Mouse (Mus musculus): ENCODE data around the gene Wscd1. TPM values are rescaled to one million over a fixed set of nuclear protein-coding genes. Genes with fewer than 3 reads are reported as not detected.

Gene Wscd1
- polyA plus RNA-seq, 1 experiment, result not detected

DNA sequence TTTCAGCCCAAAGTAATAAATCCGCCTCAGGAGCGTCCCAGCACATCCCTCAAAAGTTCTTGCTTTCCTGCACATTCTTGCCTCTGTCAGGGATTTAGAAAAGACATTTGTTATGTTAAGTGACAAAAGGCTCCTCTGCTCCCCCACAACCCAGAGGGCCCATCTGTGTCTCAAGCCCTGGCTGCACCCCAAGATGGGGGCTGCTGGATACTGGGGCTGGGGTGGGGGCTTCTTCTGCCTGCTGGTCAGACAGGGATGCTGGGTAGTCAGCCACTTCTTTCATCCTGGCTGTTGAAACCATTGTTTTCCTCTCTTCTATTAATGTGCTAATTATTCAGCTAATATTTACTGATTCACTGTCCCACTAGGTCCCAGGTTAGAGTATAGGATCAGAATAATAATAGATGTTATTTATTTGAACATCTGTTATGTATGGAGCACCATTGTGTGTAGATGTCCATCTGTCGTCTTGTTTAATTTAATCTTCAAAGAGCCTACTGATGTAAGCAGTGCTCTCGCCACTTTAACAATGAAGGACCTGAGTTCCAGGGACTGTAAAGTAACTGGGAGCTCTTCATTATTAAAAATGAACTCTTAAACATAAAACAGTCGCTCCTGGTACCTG, 14.0 kb downstream of the Wscd1 start:
- TF ChIP-seq GATA1 (IDR thresholded peaks at IDR 0.05; ENCODE audit: low read length), result no peak

- TF ChIP-seq GATA1 (IDR thresholded peaks at IDR 0.05; ENCODE audit: low read length), result no peak
Observed at GRCm38 (mm10) chr11:71764743-71765142, 15.0 kb downstream of the Wscd1 start.

DNA sequence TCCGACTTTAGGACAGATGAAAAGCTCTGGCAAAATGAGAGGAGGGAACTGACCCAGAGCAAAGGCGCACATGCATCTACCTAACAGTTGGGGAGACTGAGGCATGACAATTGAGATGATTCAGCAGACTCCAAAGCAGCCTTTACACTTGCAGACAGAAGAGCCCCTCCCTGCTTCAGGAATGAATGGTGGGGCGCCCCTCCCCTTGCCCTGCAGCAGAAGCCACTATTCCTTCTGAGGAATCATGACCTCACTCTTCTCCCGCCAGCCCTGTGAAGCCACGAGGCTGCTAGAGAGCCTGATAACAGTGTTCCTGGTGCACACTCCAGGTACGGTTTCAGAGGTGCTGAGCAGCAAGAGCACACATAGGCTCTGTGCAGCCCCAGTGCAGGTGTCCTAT, 15.6 kb downstream of the Wscd1 start:
- no peak for TF ChIP-seq GATA1 (IDR thresholded peaks at IDR 0.05; ENCODE audit: low read length)

DNA sequence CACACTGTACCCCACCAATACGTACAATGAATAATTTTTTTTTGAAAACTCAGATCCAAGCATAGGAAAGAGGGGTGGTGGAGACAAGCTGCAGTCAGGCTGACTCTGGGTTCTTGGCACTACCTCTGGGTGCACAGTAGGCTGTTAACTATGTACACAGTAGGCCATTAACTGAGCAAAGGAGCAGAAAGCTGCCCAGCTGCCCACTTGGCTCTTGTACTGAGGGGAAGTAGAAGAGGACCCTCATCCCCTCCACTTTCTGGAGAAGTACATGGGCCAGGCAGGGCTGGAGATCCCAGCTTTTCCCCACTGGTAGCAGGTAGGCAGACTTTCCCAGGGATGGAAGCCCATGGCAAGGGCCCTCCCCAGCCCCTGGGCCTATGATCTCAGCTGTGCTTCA, 16.7 kb downstream of the Wscd1 start:
- no peak for TF ChIP-seq GATA1 (IDR thresholded peaks at IDR 0.05; ENCODE audit: low read length)

- no peak for TF ChIP-seq GATA1 (IDR thresholded peaks at IDR 0.05; ENCODE audit: low read length)
Observed at GRCm38 (mm10) chr11:71767726-71768125, 18.0 kb downstream of the Wscd1 start.

GRCm38 (mm10) chr11:71769744-71770143, 20.0 kb downstream of the Wscd1 start:
- TF ChIP-seq GATA1 (IDR thresholded peaks at IDR 0.05; ENCODE audit: low read length), result no peak

DNA sequence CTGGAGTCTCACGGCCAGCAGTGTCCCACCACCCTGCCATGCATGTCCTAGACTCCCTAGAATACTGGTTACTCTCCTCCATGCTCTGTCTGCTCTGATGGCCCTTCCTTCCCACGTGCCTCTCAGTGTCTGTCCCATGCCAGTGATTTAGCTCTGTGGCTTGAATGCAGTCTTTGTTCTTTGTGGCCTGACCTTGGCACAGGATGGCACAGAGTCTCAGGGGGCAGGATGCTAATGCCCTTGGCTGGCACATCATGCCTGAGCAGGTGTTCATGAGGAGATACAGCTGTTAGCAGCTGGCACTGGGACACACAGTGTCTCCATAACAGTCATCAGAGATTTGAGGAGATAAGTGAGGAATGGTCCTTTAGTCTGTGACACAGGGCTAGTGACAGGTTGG, 20.8 kb downstream of the Wscd1 start:
- no peak for TF ChIP-seq GATA1 (IDR thresholded peaks at IDR 0.05; ENCODE audit: low read length)

DNA sequence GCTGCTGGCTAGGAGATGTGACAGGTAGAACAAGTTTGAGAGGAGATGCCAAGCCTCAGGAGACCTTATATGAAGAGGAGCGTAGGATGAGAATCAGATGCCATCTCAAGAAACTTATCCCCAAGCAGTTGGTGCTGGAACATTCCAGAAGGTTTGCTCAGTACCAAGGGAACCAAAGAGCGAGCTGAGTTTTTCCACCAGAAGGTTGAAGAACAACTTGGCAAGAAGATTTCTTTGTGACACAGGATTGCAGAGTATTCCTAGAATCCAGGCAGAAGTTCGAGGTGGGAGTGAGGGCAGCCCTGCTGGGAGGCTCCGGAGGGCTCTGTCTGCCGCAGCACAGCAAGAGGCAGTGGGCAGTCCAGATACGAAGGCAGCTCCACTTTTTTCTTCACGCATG, 21.4 kb downstream of the Wscd1 start:
- no peak for TF ChIP-seq GATA1 (IDR thresholded peaks at IDR 0.05; ENCODE audit: low read length)

- TF ChIP-seq GATA1 (IDR thresholded peaks at IDR 0.05; ENCODE audit: low read length), result no peak
Observed at GRCm38 (mm10) chr11:71772056-71772455, 22.3 kb downstream of the Wscd1 start.

DNA sequence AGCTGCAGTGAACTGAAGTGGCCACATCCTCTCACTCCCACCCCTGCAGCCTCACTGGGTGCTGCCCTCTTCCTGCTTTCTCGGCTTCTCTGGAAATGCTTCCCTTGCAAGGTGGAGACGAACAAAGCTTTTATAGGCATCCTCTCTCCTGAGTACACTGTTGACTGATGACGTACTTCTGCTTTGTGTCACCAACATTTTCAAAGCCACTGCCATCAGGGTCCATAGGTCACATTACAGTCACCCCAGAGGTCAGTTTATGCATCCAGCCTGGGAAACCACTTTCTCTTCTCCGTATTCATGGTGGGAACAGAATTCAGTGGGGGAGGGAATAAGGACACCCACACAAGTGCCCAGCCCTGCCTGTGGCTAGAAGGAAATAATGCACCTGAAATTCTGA, 23.1 kb downstream of the Wscd1 start:
- no peak for TF ChIP-seq GATA1 (IDR thresholded peaks at IDR 0.05; ENCODE audit: low read length)

DNA sequence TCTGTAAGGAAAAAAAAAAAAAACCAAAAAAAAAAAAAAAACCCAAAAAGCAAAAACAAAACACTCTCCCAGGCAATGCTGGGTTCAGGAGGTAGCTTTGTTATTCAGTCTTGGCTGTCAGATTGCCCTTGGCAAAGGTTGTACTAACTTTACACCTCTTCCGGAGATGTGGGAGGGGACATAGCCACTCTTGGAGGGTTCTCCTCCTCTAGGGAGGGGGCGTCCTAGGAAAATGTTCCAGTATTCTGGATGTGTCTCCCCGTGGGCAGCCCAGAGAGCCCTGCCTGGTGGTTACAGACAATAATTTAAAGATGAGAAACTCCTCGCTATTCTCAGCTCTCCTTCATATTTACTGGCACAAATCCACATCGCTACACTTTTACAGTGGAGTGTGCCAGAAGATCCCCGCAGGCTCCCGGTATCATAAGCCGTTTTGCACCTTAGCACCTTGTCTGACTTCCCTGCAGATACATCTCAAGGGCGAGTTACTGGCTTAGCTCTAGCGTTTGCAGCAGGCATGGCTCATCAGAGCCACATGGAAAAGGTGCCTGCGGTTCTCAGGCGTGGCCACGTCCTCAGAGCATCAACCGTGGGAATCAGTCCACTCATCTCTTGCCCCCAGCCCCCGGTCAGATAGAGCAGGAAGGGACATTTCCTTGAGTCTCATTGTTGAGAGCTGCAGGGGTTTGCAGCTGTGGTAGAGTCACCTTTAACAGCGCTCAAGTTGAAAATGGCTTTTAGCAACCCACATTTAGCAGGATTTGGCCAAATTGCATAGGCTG, 24.5 kb downstream of the Wscd1 start:
- TF ChIP-seq GATA1 (IDR thresholded peaks at IDR 0.05; ENCODE audit: low read length), result no peak

DNA sequence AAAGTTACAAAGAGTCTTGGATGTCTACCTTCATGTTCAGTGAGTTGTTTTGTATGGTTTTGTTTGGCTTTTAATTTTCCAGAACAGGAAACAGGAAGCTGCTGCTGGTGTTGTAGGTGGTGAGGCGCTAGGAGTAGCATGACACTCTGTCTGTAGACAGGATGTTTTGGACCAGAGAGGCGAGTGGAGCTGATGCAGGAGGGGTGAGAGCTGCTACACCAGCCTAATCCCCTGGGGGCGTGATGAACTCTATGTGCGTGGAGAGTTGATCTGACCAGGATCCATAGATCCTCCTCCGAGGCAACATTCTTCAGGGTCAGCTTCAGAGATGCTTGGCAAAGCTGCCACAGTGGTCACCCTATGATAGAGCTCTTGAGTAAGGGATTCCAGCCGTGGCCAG, 25.3 kb downstream of the Wscd1 start:
- no peak for TF ChIP-seq GATA1 (IDR thresholded peaks at IDR 0.05; ENCODE audit: low read length)

DNA sequence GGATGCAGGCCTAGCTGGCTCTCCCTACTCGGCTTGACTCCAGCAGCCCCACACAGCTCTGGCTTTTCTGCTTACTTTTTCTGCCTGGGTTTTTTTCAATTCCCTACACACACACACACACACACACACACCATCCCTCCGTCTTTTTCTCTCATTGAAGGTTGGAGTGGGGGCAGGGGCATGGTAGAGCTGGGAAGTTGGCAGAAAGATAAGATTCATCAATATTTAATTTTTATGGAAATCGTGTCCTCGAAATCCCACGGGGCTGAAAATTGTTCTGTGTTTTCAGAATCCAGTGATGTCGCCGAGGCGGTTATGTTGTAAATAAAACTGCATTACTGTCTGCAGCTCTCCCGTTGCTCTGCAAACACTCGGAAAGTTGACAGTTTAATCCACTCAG, 29.9 kb downstream of the Wscd1 start:
- TF ChIP-seq GATA1 (IDR thresholded peaks at IDR 0.05; ENCODE audit: low read length), result no peak

DNA sequence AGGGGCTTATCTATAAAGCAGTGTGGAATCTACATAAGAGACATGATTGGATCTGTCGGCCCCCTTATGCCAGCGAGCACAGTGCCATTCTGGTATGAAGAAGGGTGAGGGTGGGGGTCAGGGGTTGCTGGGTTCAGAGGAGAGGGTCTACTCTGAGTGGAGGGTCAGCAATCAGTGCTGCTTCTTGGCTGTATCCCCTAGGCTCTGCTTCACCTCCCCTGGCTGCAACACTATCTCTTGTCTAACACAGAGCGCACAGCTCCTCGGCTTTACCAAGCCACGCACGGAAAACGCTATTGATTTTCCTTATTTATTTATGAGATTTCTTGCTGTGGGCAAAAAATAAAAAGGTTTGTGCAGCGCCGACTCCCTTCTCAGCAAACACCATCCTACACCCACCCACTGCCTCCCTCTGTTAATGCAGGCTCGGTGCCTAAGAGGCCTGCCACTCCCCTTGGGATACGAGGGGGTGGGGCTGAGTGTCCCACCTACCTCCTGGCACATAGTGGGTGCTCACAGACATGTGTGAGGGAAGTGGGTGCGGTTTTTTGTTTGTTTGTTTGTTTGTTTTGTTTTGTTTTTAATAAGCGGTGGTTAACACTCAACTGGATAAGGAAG, 32.1 kb downstream of the Wscd1 start:
- TF ChIP-seq GATA1 (IDR thresholded peaks at IDR 0.05; ENCODE audit: low read length), result no peak

DNA sequence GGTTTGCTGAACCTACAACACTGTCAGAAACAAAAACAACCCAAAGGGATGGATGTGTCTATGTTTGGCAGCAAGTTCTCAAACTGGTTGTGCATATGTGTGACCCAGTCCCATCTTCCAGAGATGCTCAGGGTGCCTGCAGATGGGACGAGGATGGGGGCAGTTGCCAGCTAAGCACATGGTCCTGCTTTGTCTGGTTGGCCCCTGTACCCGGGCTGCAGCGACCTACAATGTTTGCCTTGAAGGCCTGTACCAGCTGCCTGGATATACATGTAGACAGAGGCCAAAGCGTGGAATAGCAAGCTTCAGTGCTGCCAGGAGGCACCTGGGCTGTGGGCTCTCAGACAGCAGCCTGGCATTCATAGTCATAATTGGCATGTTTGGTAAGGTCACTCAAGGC, 35.8 kb downstream of the Wscd1 start:
- TF ChIP-seq GATA1 (IDR thresholded peaks at IDR 0.05; ENCODE audit: low read length), result no peak

DNA sequence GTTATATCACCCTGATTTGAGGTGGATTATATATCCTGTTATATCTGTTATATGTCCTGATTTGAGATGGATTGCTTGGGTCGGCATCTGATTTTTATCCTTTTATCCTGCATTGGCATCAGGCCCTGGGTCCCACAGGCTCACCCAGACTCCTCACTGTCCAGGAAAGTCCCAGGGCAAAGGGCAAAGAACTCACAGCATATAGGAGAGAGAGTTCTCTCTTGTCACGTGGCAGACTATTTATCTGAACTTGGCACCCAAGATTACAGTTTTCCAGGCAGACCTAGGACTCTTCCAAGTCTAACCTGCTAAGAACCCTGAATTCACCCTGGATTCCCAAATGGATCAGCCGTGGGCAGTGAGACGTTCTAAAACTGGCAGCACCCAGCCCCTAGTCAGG, 38.5 kb downstream of the Wscd1 start:
- no peak for TF ChIP-seq GATA1 (IDR thresholded peaks at IDR 0.05; ENCODE audit: low read length)

DNA sequence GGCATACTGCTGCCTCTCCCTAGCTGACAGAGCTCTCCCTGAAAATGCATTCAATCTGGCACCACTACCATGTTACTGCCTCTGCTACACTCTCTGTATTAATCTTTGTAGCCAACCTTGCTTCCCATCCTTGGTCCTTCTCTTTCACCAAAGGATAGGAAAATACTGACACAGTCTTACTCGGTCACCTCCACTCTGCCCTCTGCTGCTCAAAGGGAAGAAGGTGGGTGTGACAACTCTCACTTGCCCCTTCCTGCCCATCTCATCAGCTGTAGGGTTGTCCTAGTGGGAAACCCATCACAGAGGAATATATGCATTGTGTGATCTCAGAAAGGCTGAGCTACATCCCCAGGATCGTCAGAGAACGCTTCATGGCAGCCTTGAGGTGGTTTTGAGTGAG, 40.5 kb downstream of the Wscd1 start:
- TF ChIP-seq GATA1 (IDR thresholded peaks at IDR 0.05; ENCODE audit: low read length), result no peak

Data from G1E-ER4 (cell line).